Mouse (Mus musculus): ENCODE measurements around the gene Hbs1l.

The Hbs1l gene

DNA sequence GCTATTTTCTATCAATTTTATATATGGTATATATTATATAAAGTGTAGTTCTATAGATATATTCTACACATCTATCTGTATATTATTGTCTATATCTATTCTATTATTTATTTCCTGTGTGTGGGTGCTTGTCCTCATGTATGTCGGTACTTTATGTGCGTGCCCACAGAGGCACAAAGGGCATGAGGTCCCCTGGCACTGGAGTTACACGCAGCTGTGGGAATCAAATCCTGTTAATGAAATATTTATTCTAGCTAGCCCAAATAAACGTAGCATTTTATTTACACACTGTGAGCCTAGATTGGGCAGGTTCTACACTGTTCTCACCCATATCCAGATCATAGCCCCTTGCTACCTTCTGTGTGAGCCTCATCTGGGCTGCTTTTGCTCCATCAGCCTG lies 63.3 kb downstream of the Hbs1l start:
- DNase-seq (ENCODE audit: low read depth, low spot score), result no peak

DNA sequence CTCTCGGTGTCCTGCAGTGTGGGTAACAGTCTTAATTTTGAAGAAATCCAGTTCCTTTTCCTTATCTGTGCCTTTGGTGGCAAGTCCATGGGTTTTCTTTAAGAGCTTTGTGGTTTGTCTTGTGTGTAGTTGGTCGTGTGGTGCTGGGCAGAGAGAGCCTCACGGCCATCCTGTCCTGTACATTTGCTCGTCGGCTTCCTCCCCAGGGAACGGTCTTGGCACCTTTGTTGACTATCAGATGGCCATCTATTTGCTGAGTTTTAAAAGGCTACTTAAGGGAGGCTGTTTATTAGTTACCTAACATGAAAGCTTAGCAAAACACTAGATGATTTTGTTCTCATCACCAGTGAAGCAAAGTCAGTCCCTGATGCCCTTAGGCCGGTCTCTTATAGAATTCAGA lies 66.1 kb downstream of the Hbs1l start:
- DNase-seq (ENCODE audit: low read depth, low spot score), result peak; percentile 79

DNA sequence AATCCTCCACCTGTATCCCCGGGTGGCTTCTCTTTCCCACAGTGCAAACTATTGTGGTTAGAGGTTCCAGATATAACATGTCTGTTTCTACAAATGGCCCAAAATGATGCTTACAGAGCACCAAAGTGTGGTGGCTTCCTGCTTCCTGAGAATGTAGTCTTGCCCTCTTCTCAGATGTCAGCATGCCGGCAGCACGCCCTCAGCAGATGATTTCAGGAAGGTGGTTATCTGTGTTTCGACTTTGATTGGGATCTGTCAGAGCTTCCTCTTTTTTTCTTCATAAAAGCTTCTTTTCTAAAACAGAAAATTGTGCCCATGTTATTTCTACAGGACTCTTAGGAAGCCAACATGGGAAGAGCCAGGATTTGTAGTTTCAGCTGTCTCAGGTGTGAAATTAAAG lies 67.5 kb downstream of the Hbs1l start:
- no peak for DNase-seq (ENCODE audit: low read depth, low spot score)

DNA sequence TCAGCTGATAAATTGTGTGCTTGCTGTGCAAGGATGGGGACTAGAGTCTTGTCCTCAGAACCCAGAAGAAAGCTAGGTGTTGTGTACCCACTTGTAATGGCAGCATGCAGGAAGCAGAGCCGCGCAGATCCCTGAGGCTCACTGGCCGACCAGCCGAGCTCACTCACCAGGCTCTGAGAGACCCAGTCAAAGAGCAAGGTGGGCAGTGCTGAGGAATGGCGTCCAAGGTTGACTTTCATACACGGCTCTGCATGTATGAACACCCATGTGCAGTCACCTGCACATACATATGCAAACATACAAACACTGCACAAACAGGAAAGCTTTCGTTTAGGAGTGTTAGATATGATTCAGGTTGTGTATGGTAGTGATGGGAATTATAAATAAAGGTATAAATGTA lies 69.2 kb downstream of the Hbs1l start:
- DNase-seq (ENCODE audit: low read depth, low spot score), result no peak

DNA sequence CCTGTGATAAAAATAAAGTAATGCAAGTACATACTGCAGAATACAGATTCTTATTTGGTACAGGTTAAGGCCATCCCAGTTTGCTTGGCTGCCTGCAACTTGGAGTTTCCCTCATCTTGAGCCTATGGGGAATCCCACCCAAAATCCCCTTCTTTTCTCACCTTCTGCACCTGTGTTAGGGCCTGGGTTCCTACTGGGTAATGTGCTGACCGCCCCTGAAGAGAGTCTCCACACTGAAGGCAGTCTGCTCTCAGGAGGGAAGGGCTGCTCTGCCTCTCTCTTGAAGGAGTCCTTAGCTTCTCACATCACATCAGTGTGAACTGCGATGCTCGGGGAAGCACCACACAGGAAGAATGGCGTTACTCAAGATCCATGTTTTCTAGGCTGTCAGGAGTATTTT lies 70.1 kb downstream of the Hbs1l start:
- no peak for DNase-seq (ENCODE audit: low read depth, low spot score)

DNA sequence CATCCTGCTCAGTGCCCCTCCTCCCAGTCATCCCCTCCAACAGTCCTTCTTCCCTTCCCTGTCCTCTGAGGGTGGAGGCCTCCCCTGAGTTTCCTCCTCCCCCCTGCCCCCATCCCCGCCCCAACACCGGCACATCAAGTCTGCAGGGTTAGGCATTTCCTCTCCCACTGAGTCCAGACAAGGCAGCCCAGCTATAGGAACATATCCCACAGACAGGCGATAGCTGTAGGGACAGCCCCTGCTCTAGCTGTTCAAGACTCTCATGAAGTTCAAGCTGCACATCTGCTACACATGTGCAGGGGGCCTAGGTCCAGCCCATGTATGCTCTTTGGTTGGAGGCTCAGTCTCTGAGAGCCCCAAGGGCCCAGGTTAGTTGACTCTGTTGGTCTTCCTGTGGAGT lies 70.7 kb downstream of the Hbs1l start:
- no peak for DNase-seq (ENCODE audit: low read depth, low spot score)

DNA sequence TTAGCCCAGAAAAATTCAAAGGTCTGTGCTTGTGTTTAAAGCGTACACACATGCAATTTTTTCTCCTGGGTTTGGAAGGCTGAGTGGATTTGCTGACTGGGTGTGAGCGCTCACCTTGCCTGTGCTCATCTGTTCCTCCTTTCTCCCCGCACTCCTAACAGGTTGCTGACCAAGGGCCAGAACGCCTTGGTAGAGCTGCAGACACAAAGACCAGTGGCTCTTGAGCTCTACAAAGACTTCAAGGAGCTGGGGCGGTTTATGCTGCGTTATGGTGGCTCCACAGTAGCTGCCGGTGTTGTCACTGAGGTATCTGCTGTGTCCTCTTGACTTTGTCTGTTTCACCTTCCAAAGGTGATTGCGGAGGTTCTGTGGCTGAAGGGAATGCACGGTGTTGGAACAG lies 71.7 kb downstream of the Hbs1l start:
- no peak for DNase-seq (ENCODE audit: low read depth, low spot score)

DNA sequence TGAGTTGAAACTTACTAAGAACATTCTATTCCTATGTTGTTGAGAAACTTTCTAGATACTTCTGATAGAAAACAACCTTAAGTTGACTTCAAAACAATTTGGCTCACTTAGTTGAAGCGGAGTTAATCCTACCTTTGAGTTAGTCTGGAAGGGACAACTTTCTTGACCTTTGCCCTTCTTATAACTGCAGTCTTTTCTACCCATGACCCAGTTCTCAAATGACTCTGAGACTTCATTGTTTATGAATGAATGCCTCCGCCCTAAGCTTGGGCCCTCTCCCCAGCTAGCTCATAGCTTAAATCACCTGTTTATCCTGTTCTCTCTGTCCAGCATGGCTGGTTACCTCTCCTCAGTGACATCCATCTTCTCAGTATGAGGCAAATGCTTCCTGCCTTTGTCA lies 73.8 kb downstream of the Hbs1l start:
- DNase-seq (ENCODE audit: low read depth, low spot score), result no peak

DNA sequence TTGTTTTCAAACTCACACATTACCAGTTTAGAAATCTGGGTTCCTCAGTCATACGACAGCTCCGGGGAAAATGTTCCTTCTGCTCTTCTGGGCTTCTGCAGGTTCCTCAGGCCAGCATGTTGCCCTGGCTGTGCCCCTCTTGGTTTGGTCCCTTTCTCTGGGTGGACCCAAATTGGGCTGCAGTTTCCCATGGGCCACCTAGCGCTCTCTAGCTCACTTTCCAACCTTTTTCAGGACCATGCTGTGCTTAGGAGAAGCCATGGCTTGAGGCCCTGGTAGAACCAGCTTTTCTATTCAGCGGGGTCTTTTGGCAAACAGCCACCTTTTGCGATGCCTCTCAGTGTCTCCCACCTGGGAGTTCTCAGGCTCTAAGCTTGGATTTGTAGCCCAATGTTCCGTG lies 76.5 kb downstream of the Hbs1l start:
- no peak for DNase-seq (ENCODE audit: low read depth, low spot score)

DNA sequence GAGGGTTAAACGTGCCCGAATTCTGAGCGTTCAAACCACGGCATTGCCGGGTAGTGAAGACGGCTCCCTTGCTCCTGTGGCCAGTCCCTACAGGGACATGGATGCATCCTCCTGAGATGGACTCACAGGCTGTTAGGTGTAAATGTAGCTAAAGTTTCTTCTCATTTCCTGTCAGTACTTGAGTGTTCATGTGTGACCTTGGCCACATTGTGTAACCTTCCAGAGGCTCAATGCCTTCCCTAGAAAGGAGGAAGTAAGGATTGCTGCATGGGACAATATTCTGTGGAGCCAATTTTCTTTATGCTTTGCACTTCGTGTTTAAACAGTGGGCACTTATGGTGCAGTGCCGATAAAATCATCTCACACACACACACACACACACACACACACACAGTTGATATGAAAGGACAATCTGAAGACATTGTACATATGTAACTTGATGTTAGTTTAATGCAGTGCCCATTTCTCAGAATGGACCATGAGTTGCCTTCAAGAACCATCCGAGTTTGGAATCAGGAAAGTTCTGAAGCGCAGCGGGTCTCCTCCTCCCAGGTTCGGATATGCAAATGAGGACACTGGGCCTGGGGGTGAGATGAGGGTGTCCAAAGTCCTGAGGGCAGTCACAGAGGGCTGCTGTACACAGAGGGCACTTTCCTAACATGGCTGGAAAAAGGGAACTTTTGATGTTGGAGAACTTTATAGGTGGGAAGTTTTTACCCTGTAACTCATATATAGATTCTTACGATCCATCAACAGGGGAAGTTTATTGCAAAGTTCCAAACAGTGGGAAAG lies 81.1 kb downstream of the Hbs1l start, which contains the start of gene Aldh8a1:
Aldh8a1 (plus strand) TSS at position 610 of the 792 bp plus-strand sequence.
- DNase-seq (ENCODE audit: low read depth, low spot score), result no peak

DNA sequence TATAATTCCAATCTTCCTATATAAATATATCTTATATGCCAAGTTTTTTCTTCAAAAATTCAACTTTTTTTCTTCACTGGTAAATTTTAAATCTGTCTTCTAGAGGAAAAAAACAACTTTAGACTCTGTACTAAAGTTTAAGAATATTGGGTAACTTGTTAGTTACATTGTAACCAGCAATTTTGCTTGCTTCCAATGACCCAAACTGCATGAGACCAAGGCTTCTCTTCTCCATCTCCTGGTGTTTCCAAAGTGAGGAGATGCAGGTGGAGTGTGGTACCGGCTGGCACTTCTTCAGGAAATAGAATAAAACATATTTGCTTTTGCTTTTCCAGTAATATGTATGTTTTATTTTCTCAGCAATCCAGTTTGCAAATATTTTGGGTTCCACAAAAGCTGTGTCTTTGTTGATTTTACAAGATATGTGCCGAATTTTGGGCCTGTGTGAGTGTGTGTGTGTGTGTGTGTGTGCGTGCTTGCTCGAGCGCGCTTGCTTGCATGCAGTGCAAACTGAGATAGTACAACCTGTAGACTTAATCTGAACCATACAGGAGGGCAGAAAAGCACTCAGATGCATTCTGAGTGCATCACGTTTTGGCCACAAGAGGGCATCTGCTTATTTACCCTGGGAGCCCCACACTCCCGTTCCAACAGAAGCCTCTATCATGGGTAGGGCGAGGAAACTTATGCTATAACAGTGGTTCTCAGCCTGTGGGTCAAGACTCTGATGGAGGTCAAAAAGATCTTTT lies 82.6 kb downstream of the Hbs1l start:
- no peak for DNase-seq (ENCODE audit: low read depth, low spot score)

DNA sequence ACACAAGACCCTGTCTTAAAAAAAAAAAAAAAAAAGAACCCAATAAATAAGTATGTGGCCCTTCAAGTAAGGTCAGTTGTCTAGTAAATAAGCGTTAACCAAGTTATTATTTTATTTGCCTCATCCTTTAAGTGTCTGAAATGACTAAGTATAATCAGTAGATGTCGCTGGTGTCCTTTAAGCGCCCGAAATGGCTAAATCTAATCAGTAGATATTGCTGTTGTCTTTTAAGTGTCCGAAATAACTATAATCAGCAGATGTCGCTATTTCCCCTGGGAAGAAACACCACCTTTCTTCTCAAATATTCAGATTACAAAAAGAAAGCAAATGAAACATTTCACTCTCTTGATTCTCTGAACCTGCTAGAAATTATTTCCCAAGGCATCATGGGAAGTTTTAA lies 87.1 kb downstream of the Hbs1l start:
- peak; percentile 25 for DNase-seq (ENCODE audit: low read depth, low spot score)

DNA sequence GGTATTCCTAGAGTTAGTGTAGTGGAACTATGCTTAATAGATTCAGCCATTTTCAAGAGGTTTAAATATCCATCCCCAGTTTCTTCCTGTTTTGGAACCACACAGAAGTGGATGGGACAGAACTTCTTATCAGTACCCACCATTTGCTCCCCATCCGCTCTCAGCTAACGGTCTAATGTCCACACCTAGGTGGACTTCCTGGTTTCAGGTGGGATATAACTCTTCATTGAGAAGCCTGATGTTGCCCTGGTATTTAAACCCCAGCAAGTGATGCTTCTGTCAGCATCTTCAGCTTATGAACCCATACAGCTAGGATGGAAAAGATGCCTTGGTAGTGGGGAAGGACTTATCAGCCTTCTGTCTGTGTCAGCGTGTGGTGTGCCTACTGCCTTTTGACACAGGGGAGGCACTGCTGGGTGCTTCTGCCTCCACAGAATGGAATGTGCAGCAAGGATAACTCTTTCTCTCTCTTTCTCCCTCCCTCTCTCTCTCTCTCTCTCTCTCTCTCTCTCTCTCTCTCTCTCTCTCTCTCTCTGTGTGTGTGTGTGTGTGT lies 89.4 kb downstream of the Hbs1l start:
- no peak for DNase-seq (ENCODE audit: low read depth, low spot score)

DNA sequence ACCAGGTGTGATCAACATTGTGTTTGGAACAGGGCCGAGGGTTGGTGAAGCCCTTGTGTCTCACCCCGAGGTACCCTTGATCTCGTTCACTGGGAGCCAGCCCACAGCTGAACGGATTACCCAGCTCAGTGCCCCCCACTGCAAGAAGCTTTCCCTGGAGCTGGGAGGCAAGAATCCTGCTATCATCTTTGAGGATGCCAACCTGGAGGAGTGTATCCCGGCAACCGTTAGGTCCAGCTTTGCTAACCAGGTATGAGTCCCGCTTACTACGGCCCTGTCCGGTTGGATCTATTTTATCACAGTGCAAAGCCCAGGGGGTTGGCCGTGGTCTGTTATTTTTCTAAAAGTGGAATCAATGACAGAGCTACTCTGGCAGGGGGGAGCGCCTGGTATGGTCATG lies 93.3 kb downstream of the Hbs1l start:
- no peak for DNase-seq (ENCODE audit: low read depth, low spot score)

DNA sequence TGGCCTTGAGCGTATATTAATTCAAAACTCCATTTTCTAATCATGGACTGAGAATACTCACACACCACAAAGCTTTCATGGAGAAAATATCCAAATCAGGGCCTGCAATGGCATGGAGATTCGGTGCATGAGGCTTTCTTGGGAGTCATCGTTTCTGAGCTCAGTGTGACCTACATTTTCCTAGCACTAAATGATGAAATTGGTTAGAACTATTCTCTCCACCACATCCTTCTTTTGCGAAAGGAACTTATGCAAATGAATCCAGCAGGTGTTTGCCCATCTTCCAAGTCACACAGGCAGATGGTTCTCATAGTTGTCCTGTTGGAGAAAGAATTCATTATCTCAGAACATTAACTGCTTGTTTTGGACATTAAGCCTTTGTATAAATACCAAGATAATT lies 94.7 kb downstream of the Hbs1l start:
- DNase-seq (ENCODE audit: low read depth, low spot score), result no peak

DNA sequence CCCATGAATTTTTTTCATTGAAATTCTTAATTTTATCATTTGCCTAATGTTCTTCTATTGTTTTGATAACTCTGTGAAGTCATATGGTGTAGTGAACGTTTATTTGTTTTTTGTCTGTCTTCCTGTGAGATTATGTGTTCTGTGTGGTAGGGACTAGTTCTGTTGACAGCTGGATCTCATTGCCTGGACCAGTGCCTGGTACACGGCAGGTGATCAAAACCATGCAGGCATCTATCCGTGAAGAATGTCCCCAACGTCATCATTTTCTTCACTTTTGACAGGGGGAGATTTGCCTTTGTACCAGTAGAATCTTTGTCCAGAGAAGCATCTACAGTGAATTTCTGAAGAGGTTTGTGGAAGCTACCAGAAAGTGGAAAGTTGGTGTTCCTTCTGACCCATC lies 95.5 kb downstream of the Hbs1l start:
- DNase-seq (ENCODE audit: low read depth, low spot score), result no peak

DNA sequence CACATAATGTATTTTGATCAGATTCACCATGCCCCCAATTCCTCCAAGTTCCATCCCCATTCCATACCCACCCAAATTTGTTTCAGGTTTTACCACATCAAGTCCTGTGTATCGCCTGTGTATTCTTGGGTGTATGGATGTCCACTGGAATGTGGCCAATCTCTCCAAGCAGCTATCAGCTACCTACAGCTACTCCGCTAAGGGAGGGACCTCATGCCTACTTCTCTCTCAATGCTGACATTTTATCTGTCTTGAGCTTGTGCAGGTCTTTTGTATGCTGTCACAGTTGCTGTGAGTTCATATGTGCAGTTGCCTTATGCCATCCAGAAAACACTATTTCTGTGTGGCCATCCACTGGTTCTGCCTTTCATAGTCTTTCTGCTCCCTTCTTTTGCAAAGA lies 97.6 kb downstream of the Hbs1l start:
- no peak for DNase-seq (ENCODE audit: low read depth, low spot score)

DNA sequence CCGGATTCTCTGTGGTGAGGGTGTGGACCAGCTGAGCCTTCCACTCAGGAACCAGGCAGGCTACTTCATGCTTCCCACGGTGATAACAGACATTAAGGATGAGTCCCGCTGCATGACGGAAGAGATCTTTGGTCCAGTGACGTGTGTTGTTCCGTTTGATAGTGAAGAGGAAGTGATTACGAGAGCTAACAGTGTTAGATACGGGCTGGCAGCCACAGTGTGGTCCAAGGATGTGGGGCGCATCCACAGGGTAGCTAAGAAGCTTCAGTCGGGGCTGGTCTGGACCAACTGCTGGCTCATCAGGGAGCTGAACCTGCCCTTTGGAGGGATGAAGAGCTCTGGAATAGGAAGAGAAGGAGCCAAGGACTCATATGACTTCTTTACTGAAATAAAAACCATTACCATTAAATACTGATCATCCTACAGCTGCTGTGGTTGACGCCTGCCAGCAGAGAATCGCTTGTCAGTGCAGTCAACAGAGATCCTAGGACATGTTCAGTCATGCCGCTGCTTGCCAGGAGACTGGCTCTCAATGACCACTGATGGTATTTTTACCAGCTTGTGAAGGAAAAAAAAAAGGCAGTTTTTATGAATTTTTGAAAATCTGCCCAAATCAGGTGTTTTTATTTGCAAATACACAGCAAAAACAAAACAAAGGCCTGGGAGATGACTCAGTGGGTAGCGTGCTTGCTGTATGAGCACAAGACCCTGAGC lies 99.8 kb downstream of the Hbs1l start:
- no peak for DNase-seq (ENCODE audit: low read depth, low spot score)

DNA sequence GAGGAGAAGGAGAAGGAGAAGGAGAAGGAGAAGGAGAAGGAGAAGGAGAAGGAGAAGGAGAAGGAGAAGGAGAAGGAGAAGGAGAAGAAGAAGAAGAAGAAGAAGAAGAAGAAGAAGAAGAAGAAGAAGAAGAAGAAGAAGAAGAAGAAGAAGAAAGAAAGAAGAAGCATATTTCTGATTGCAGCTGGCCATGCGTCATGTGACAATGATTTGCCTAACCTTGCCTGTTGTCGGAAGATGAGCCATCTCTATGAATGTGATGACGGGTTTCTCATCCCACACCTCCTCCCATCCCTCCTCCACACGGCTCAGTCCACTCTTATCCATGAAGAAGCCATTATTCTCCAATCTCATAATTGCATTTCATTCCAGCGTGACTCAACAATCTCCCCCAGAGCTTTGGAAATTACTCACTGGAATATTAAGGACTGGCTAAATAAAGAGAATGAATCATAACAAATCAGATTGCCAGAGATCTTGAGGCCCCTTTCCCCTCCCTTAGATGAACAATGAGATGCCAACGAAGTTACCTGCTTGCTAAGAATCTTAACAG lies 103.2 kb downstream of the Hbs1l start:
- DNase-seq (ENCODE audit: low read depth, low spot score), result peak; percentile 19

DNA sequence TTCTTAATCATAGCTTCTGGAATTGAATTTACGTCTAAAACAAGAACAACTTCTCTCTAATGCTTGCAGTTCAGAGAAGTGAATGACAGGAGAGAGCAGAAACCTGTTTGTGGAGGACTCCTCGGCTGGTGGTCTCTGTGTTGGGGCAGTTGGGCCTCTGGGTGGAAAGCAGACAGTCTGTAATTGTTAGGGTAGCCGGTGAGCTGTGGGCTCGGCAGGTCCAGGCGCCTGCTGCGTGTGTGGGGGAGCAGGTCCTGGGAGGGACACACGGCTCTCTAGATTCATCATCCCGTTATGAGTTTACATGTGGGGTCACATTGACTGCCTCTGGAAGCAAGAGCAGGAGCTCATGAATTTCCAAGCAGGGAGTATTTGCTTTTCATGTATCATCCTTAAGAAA lies 103.8 kb downstream of the Hbs1l start:
- DNase-seq (ENCODE audit: low read depth, low spot score), result no peak

DNA sequence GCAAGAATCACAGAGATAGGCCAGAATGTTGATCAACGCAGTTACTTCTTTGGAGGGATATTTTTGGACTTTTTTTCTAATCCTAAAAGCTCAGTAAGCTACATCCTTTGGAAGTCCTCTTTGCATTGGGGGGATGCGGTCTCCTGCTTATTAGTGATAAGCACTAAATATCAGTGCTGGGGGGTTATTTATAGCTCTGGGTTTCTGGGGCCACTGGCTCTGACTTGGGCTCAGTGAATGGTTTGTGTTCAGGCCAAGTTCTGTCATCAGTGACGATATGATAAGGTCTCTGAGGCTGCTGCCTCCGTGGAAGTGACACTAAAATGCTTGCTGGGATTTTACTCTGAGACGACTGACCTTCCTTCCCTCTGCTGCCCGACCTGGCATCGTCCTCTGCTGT lies 104.3 kb downstream of the Hbs1l start:
- DNase-seq (ENCODE audit: low read depth, low spot score), result no peak

DNA sequence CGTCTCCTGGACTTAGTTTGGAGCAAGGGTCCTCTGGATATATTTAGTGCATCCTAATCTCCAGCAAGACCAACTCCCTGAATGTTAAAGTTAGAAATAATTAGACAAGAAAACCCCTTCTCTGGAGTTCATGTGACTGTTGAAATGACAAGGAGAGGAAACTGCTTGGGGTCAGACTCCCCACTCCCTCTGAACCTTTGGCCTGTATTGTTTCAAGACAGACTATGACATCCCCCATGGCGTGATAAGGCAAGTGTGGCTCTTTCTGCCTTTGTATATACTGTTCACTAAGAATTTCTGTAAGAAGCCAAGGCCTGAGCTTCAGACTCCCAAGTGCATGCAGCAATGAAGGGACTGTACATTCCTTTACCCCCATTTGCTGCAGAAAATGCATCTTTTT lies 104.7 kb downstream of the Hbs1l start:
- DNase-seq (ENCODE audit: low read depth, low spot score), result no peak
